Mouse (Mus musculus): ENCODE measurements around the gene Arhgef5.

- no peak for TF ChIP-seq MAFK (IDR thresholded peaks at IDR 0.05; ENCODE audit: insufficient read depth, low read depth, low read length)
- TF ChIP-seq ZC3H11A (IDR thresholded peaks at IDR 0.05; ENCODE audit: borderline replicate concordance, low read depth, low read length) = no peak
- TF ChIP-seq HCFC1 (IDR thresholded peaks at IDR 0.05; ENCODE audit: borderline replicate concordance, insufficient read depth, low read length) = no peak
These were observed 44.1 kb downstream of the Arhgef5 start, which contains the start of gene Nobox for GRCm38 (mm10) chr6:43309454-43309853.
